14 mouse cellular contexts compared by ENCODE assay signal in the genomic region with DNA sequence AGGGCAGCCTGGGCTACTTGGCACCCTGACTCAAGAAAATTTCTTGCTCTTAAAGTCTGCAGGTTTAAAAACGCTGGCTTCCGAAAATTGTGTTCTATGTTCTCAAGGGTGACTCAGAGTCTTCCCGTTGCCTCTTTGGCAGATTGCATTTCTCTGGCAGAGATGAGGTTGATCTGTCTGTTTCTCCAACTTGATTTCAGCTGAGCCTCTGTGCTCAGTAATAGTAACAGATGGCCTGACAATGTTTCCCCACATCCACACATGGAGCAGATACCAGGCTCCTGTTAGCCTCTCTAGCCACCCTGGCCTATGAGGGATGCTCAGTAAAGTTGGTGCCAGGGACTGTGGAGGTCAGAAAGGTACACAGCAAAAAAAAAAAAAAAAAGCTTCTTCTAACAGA. TPM values are rescaled to one million over a fixed set of nuclear protein-coding genes. Genes with fewer than 3 reads are reported as not detected.
DNase-seq lines count a peak whose midpoint lies in the region; ATAC-seq and TF ChIP-seq lines count a peak whose summit lies in the region.
"Had no signal": no experiment of that assay in that cellular context is flagged by ENCODE, and none has a peak within 500 bp of the region (broad histone marks: within the 10 kb centered on the region; RNA-seq: fewer than 3 reads in every experiment).

No protein-coding gene starts in this region.

- H3K36me3 ChIP-seq in intestine, embryonic 15.5 days, result no peaks in the 10 kb centered on the region
- no peaks in the 10 kb centered on the region for H3K36me3 ChIP-seq in intestine, postnatal 0 days (ENCODE audit: control insufficient read depth, insufficient read depth)
- H3K36me3 ChIP-seq: neural tube, embryonic 15.5 days had no signal

- no peak for TF ChIP-seq CTCF in intestine, postnatal 0 days (IDR thresholded peaks at IDR 0.05; ENCODE audit: low read depth)

- no peak overlapping the region for H3K27ac ChIP-seq in intestine, embryonic 15.5 days
- no peak overlapping the region for H3K27ac ChIP-seq in intestine, postnatal 0 days (ENCODE audit: low read depth, low read length)
- H3K27ac ChIP-seq: forebrain, embryonic 13.5 days; liver, embryonic 14.5 days; neural tube, embryonic 15.5 days; stomach, postnatal 0 days had no signal

- intact Hi-C loops in left cerebral cortex, postnatal 36 days (cut with DNase I), result no loop called here

- H3K9ac ChIP-seq in intestine, embryonic 15.5 days, result no peak overlapping the region
- no peak overlapping the region for H3K9ac ChIP-seq in intestine, postnatal 0 days (ENCODE audit: low read depth, low read length)
- H3K9ac ChIP-seq: forebrain, embryonic 13.5 days; liver, embryonic 14.5 days; neural tube, embryonic 15.5 days had no signal

- no peak for ATAC-seq in intestine, embryonic 15.5 days
- ATAC-seq in intestine, postnatal 0 days, result no peak
- ATAC-seq: forebrain, embryonic 13.5 days had no signal

- 90% methylated on average over 3 of the region's 3 CpGs for WGBS in intestine, embryonic 15.5 days
- 82% methylated on average over 3 of the region's 3 CpGs for WGBS in intestine, postnatal 0 days

- no peaks in the 10 kb centered on the region for H3K27me3 ChIP-seq in intestine, embryonic 15.5 days (replicated peaks)
- no peaks in the 10 kb centered on the region for H3K27me3 ChIP-seq in intestine, postnatal 0 days (replicated peaks; ENCODE audit: control insufficient read depth, insufficient read depth, low read length)
- H3K27me3 ChIP-seq: forebrain, embryonic 13.5 days; neural tube, embryonic 15.5 days had no signal

- H3K4me1 ChIP-seq in intestine, embryonic 15.5 days (replicated peaks), result peaks cover 3% of the 10 kb centered on the region; the same call in 1 of the 2 replicates
- H3K4me1 ChIP-seq in intestine, postnatal 0 days (replicated peaks; ENCODE audit: control insufficient read depth, insufficient read depth, low read length), result peaks cover 7% of the 10 kb centered on the region; the same call in 1 of the 2 replicates
- H3K4me1 ChIP-seq: forebrain, embryonic 13.5 days; neural tube, embryonic 15.5 days had no signal

- no peaks in the 10 kb centered on the region for H3K9me3 ChIP-seq in intestine, embryonic 15.5 days
- H3K9me3 ChIP-seq in intestine, postnatal 0 days (ENCODE audit: control insufficient read depth), result no peaks in the 10 kb centered on the region
- H3K9me3 ChIP-seq: forebrain, embryonic 13.5 days; neural tube, embryonic 15.5 days had no signal

- H3K4me3 ChIP-seq in intestine, embryonic 15.5 days (replicated peaks), result no peak overlapping the region
- H3K4me3 ChIP-seq in intestine, postnatal 0 days (ENCODE audit: low read depth, low read length), result no peak overlapping the region
- H3K4me3 ChIP-seq: forebrain, embryonic 13.5 days; neural tube, embryonic 15.5 days had no signal

- H3K4me2 ChIP-seq in intestine, embryonic 15.5 days (replicated peaks), result no peak overlapping the region
- H3K4me2 ChIP-seq in intestine, postnatal 0 days (replicated peaks; ENCODE audit: low read depth), result no peak overlapping the region
- H3K4me2 ChIP-seq: forebrain, embryonic 13.5 days; neural tube, embryonic 15.5 days had no signal

- peak; percentile 33 to 42 for DNase-seq in right cerebral cortex, adult 2 months (ENCODE audit: low spot score in 2 of 2)
- DNase-seq in right cerebral cortex, postnatal 25 days, result no peak
- peak; percentile 62 to 76 for DNase-seq in cerebellum, adult 18-20 months
- peak; percentile 54 to 81 for DNase-seq in layer of hippocampus, adult 18-20 months (ENCODE audit: low spot score in 2 of 2)
- peak; percentile 20 to 31 for DNase-seq in left cerebral cortex, postnatal 36 days (ENCODE audit: low spot score in 2 of 2)
- DNase-seq: kidney, adult 18-20 months; lung, postnatal 4 days; midbrain, embryonic 14.5 days had no signal

RNA-seq across cellular contexts. Expression of gene Uhrf1bp1, which starts 15.6 kb away (rescaled TPM):
- 10 to 100 TPM; 13.7 to 14.5 TPM for total RNA-seq in layer of hippocampus, adult 18-20 months (2021)
- 10 to 100 TPM; 15.7 to 24.8 TPM for total RNA-seq in left cerebral cortex, postnatal 36 days (2021)
- 3.9 and 4.1 TPM in 2 replicates for polyA plus RNA-seq in intestine, embryonic 15.5 days (2015; fragmentation: Nextera tagmentation; extraction: Ambion mirVana)
- 1.4 and 1.6 TPM in 2 replicates for polyA plus RNA-seq in intestine, postnatal 0 days (2015; fragmentation: Nextera tagmentation; extraction: Ambion mirVana)

RNA-seq across cellular contexts. Expression of gene Snrpc, which starts 33.9 kb away (rescaled TPM):
- 10 to 100 TPM; 44.8 to 51.7 TPM for total RNA-seq in layer of hippocampus, adult 18-20 months (2021)
- 10 to 100 TPM; 49.7 to 53.0 TPM for total RNA-seq in left cerebral cortex, postnatal 36 days (2021)
- 250 and 266 TPM in 2 replicates for polyA plus RNA-seq in intestine, embryonic 15.5 days (2015; fragmentation: Nextera tagmentation; extraction: Ambion mirVana)
- polyA plus RNA-seq in intestine, postnatal 0 days (2015; fragmentation: Nextera tagmentation; extraction: Ambion mirVana), result 156 and 160 TPM in 2 replicates

RNA-seq across cellular contexts. Expression of gene Anks1, which starts 37.3 kb away (rescaled TPM):
- total RNA-seq in layer of hippocampus, adult 18-20 months (2021), result 10 to 100 TPM; 37.2 to 41.4 TPM
- total RNA-seq in left cerebral cortex, postnatal 36 days (2021), result 10 to 100 TPM; 34.5 to 42.3 TPM
- polyA plus RNA-seq in intestine, embryonic 15.5 days (2015; fragmentation: Nextera tagmentation; extraction: Ambion mirVana), result 12.5 and 13.3 TPM in 2 replicates
- 9.8 and 10.0 TPM in 2 replicates for polyA plus RNA-seq in intestine, postnatal 0 days (2015; fragmentation: Nextera tagmentation; extraction: Ambion mirVana)

RNA-seq across cellular contexts. Expression of gene Taf11, which starts 37.8 kb away (rescaled TPM):
- total RNA-seq in layer of hippocampus, adult 18-20 months (2021), result 10 to 100 TPM; 38.7 to 41.5 TPM
- total RNA-seq in left cerebral cortex, postnatal 36 days (2021), result 10 to 100 TPM; 47.2 to 47.7 TPM
- 54.0 and 54.4 TPM in 2 replicates for polyA plus RNA-seq in intestine, embryonic 15.5 days (2015; fragmentation: Nextera tagmentation; extraction: Ambion mirVana)
- 26.1 and 28.6 TPM in 2 replicates for polyA plus RNA-seq in intestine, postnatal 0 days (2015; fragmentation: Nextera tagmentation; extraction: Ambion mirVana)

RNA-seq across cellular contexts. Expression of gene D17Wsu92e, which starts 51.4 kb away (rescaled TPM):
- total RNA-seq in layer of hippocampus, adult 18-20 months (2021), result 100 to 1,000 TPM; 199 TPM
- 100 to 1,000 TPM; 205 to 222 TPM for total RNA-seq in left cerebral cortex, postnatal 36 days (2021)
- 19.0 and 22.1 TPM in 2 replicates for polyA plus RNA-seq in intestine, embryonic 15.5 days (2015; fragmentation: Nextera tagmentation; extraction: Ambion mirVana)
- polyA plus RNA-seq in intestine, postnatal 0 days (2015; fragmentation: Nextera tagmentation; extraction: Ambion mirVana), result 27.4 and 29.5 TPM in 2 replicates
